Mouse (Mus musculus) layer of hippocampus, postnatal 25 days (tissue): Measurements from ENCODE around the gene Casp8. TPM values are rescaled to one million over a fixed set of nuclear protein-coding genes. Genes with fewer than 3 reads are reported as not detected.
A peak's percentile ranks its signal among the peaks of the same experiment; 100 is the strongest.
"Not testable (repeated sequence)": the region's sequence is repeated elsewhere in the genome, so short reads cannot be mapped to it uniquely, and the experiment has no call there.

Experiments used
- DNase-seq, 2 experiments: peaks; one replicate each; pipeline ENCODE4 v3.0.0; 2022; ENCODE audit warnings: mixed read lengths in 2 of 2, low spot score in 1 of 2; ENCODE audit errors: extremely low spot score in 1 of 2
- total RNA-seq, 2 experiments: library from RNA; stranded (reverse); gene quantifications; 2 replicates each; pipeline ENCODE4 v1.2.3; 2021

Casp8 gene
- total RNA-seq, 2 experiments from 2014 or later = 2.7 TPM

DNA sequence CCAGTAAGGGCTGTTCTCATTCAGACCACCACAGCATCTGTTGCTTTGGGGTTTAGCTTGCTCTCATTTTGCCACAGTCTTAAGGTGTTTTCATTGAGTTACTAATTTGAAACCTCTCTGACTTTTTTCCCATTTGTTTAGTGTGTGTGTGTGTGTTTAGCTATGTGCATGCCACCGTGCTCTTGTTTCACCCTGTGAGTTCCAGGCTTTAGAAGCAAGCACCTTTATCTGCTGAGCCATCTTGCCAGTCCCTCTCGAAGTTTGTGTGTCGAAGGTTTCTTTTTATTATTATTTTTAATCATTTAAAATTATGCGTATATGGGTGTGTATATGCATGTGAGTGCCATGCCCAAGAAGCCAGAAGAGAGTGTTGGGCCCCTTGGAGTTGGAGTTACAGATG, 3.7 kb downstream of the Casp8 start:
- no peak for DNase-seq

DNA sequence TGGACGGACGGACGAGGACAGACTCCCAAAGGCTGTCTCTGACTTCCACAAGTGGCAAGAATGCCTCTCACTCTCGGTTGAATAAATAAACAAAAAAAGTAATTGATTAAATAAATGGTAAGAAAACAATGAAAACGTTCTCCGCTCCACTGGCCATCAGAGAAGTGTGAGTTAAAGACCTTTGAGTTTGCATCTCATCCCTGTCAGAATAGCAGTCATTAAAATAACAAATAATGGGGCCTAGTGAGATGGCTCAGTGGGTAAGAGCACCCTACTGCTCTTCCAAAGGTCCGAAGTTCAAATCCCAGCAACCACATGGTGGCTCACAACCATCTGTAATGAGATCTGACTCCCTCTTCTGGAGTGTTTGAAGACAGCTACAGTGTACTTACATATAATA, 5.5 kb downstream of the Casp8 start:
- not testable (repeated sequence) for DNase-seq

DNA sequence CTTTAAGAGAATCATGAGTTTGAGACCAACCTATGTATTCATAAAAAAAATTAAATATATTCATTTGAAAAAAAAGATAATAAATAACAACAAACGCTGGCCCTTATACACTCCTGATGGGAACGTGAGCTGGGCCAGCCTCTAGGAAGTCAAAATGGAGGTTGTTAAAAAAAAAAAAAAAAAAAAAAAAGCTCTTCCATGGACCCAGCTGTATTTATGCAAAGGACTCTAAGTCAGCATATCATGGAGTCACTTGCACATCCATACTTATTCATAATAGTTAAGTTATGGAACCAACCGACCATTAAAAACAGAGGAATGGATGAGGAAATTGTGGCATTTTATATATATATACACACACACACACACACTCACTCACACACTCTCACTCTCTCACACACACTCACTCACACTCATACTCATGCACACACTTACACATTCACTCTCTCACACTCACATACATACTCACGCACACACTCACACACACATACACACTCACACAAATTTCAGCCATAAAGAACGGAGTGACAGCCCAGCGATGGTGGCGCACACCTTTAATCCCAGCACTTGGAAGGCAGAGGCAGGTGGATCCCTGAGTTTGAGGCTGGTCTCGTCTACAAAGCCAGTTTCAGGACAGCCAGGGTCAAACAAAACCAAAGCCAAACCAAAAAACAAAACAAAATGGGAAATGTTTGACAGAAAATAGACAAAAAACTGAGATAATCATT, 6.5 kb downstream of the Casp8 start:
- DNase-seq = no peak

DNA sequence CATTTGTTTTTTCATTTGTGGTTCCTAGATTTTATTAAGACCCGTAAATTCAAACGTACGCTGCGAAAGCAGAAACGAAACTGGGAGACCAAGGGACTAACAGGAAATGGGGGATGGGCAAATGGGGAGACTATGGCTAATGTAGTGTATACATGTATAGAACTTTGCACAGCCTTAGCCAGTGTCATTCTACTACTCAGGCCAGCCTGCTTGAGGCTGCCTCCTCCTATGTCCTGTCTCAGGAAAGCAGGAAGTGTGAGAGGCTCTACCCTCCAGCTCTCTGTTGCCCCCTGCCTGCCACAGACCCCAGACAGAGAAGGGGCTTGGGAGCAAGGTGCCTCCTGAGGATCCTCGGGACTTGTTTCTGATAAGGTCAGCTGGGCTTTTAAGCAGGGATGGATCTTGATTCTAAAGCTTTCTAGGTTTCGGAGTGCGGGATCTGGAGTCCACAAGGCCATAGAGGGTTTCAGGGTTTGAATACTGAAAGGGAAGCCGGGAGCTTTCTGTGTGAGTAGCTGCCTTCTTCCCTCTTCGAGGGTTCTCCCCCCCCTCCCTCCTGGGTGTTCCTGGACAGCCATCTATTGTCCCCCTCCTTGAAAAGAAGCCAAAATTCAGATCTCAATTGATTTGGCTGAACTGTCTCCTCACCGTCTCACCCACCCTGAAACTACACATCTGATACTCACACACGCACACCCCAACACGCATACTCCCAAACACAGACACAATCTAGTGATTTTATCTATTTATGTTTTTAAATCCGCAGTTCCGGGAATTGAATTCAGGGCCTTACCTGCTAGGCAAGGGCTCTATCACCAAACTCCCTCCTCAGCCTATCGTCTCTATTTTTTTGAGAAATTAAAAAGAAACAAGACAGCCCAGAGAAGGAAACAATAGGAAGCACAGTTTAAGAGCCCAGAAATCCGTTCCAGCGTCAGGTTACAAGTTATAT, 7.4 kb downstream of the Casp8 start:
- DNase-seq = peak in 1 of 2 experiments; percentile 24

GRCm38 (mm10) chr1:58803531-58803930, 8.4 kb downstream of the Casp8 start:
- DNase-seq = no peak

- DNase-seq = no peak
Observed at GRCm38 (mm10) chr1:58806651-58807050, 11.5 kb downstream of the Casp8 start.

DNA sequence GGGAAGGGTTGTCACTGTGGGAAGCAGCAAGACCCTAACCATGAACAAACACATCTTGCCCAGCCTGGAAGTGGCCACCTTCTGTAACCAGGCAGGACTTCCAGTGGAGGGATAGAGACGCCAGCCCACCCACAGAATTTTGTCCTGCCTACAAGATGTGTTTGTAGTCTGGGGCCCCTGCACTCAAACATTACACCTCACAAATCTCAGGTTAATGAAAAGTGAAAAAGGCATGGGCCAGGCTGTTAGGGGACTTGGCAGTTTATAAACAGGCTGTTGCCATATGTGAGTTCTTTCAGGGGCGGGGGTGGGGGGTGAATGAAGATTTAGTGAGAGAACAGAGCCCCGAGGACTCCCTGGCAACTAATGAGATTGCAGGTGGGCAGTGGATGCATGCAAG, 31.1 kb downstream of the Casp8 start:
- no peak for DNase-seq

- DNase-seq = no peak
Observed at GRCm38 (mm10) chr1:58830741-58831140, 35.6 kb downstream of the Casp8 start.

GRCm38 (mm10) chr1:58832198-58832597, 37.0 kb downstream of the Casp8 start:
- DNase-seq = no peak

DNA sequence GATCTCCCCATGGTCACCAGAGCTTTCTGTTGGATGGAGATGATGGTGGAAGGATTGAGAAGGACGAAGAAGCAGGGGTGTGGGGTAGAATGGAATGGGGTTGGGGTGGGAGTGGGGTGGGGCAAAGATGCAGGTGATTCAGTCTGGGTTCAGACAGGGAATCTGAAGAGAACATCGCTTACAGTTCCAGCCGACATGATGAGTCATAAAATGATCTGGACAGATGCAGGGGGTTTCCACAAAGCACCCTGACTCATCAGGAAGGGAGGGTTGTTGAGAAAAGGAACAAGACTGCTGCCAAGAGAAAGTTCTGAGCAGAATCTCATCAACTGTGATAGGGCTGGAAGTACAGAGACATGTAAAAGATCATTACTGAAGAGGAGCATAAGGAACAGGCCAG, 61.6 kb downstream of the Casp8 start:
- DNase-seq = not testable (repeated sequence)

GRCm38 (mm10) chr1:58859131-58859530, 64.0 kb downstream of the Casp8 start:
- not testable (repeated sequence) for DNase-seq

DNA sequence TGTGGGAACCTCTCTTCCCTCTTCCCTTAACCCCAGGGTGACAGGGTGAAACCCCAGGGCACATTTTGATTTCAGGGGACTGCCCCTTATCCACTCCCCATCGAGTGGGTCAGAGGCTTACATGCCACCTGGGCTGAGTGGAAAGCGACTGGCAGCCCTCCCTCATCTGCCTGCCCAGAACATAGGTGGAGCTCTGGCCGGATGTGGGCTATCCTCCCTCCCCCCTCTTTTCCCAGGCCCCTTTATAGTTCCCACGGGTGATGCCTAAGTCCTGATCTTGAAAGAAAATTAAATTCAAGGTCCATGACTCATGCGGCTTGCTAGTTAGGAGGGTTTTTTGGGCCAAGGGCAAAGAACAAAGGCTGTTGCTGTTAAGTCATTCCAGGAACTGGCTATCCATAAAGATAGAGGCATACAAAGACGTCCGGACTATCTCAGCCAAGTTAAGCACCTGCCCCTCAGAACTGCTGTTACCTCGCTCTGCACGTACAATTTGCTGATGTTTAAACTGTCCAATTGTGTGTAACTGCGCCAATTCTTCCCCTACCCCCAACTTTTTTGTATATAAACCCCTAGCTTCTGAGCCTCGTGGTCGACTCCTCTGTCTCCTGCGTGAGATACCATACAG, 64.7 kb downstream of the Casp8 start:
- DNase-seq = not testable (repeated sequence)

DNA sequence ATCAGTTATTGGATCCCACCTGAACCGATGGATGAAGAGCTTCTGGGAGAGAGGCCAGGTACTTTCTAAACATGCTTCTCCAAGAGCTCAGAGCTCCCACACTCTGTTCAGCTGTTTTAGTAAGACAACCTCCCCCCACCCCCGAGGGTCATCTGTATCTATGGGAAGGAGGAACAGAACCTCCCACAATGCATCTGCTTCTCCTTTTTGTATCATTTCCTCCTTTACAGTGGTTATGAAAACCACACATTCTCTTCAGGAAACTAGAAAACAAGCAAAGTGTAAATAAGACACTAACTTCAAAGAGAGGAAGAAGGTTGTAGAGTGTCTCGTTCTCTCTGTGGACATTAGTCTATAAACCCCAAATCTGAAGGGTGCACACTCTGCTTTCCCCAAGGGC, 65.4 kb downstream of the Casp8 start:
- DNase-seq = not testable (repeated sequence)

GRCm38 (mm10) chr1:58876500-58876899, 81.3 kb downstream of the Casp8 start:
- not testable (repeated sequence) for DNase-seq

GRCm38 (mm10) chr1:58879291-58879690, 84.1 kb downstream of the Casp8 start:
- not testable (repeated sequence) for DNase-seq

GRCm38 (mm10) chr1:58883279-58883678, 88.1 kb downstream of the Casp8 start:
- not testable (repeated sequence) for DNase-seq

GRCm38 (mm10) chr1:58885646-58886045, 90.5 kb downstream of the Casp8 start:
- DNase-seq = no peak

- DNase-seq = no peak
Observed at GRCm38 (mm10) chr1:58889826-58890546, 94.8 kb downstream of the Casp8 start.

GRCm38 (mm10) chr1:58890697-58891290, 95.6 kb downstream of the Casp8 start:
- not testable (repeated sequence) for DNase-seq
